Mouse (Mus musculus) CH12.LX (cell line): ENCODE measurements around the gene Naip1. TPM values are rescaled to one million over a fixed set of nuclear protein-coding genes. Genes with fewer than 3 reads are reported as not detected.

Experiments
- DNase-seq: peaks from one replicate; pipeline ENCODE4 v3.0.0-alpha.2; 2013; ENCODE audit errors: extremely low read depth
- H3K27ac ChIP-seq: 2 replicates; pipeline ENCODE4 v1.5.1; 2012; ENCODE audit warnings: low read depth, mild to moderate bottlenecking, control low read depth, moderate library complexity; ENCODE audit not compliant: insufficient read depth
- H3K27me3 ChIP-seq: replicated peaks from 2 replicates; pipeline ENCODE3; 2012; ENCODE audit warnings: inconsistent platforms
- H3K36me3 ChIP-seq, 2 experiments: replicated peaks in 1 of 2; 2 replicates each; pipeline versions ENCODE3 to v1.6.1; 2012; ENCODE audit warnings: inconsistent platforms in 1 of 2, low read length in 1 of 2, mild to moderate bottlenecking in 1 of 2, mixed read lengths in 1 of 2, moderate library complexity in 1 of 2; ENCODE audit not compliant: control insufficient read depth in 1 of 2, insufficient read depth in 1 of 2
- H3K4me1 ChIP-seq, 2 experiments: 2 replicates each; pipeline ENCODE4 v1.6.1; 2012; ENCODE audit warnings: inconsistent platforms in 1 of 2, moderate library complexity in 1 of 2; ENCODE audit not compliant: insufficient read depth in 2 of 2, control insufficient read depth in 1 of 2
- H3K4me2 ChIP-seq: 2 replicates; pipeline ENCODE4 v1.6.1; 2012; ENCODE audit warnings: low read depth, mild to moderate bottlenecking, control low read depth; ENCODE audit not compliant: poor library complexity, insufficient read depth, severe bottlenecking
- H3K4me3 ChIP-seq, 3 experiments: fragments of 150-350 bp in 1 of 3; sonication (generic) in 1 of 3; replicated peaks in 1 of 3; 2 replicates each; pipeline versions ENCODE3 to v1.5.1; 2011 to 2012; ENCODE audit warnings: low read depth in 2 of 3, low read length in 2 of 3, mild to moderate bottlenecking in 2 of 3, moderate library complexity in 2 of 3, control low read depth in 1 of 3, improper control_type of control experiment in 1 of 3, inconsistent platforms in 1 of 3, mixed read lengths in 1 of 3; ENCODE audit not compliant: poor library complexity in 1 of 3
- H3K79me2 ChIP-seq: replicated peaks from 2 replicates; pipeline ENCODE4 v1.6.1; 2012; ENCODE audit warnings: mild to moderate bottlenecking, moderate library complexity; ENCODE audit not compliant: control insufficient read depth, poor library complexity, insufficient read depth, severe bottlenecking; ENCODE audit errors: extremely low read depth
- H3K9ac ChIP-seq: 2 replicates; pipeline ENCODE4 v1.6.1; 2012; ENCODE audit warnings: low read depth, mild to moderate bottlenecking, control low read depth, moderate library complexity; ENCODE audit not compliant: insufficient read depth
- H3K9me3 ChIP-seq: replicated peaks from 2 replicates; pipeline ENCODE3; 2012; ENCODE audit warnings: low read length, inconsistent platforms, mixed read lengths
- MAFK ChIP-seq: IDR thresholded peaks from 2 replicates; pipeline ENCODE4 v1.6.1; 2011; ENCODE audit warnings: low read length, improper control_type of control experiment; ENCODE audit not compliant: insufficient replicate concordance
- TBP ChIP-seq: conservative IDR thresholded peaks from 2 replicates; pipeline ENCODE4 v1.6.1; 2011; ENCODE audit warnings: low read depth, low read length, improper control_type of control experiment
- USF1 ChIP-seq: IDR thresholded peaks from 2 replicates; pipeline ENCODE4 v1.6.1; 2014; ENCODE audit warnings: low read depth, mild to moderate bottlenecking, inconsistent platforms, low read length, improper control_type of control experiment
- ZC3H11A ChIP-seq: IDR thresholded peaks from 2 replicates; pipeline ENCODE4 v1.6.1; 2012; ENCODE audit warnings: low read depth, mild to moderate bottlenecking, inconsistent platforms, low read length, improper control_type of control experiment
- ZMIZ1 ChIP-seq: IDR thresholded peaks from 2 replicates; pipeline ENCODE4 v1.6.1; 2012; ENCODE audit warnings: low read depth, mild to moderate bottlenecking, inconsistent platforms, low read length, improper control_type of control experiment
- ZNF384 ChIP-seq: IDR thresholded peaks from 2 replicates; pipeline ENCODE4 v1.6.1; 2012; ENCODE audit warnings: low read depth, low read length, improper control_type of control experiment, inconsistent platforms
- dilution Hi-C: fragments of 300-500 bp; cut with MboI; formaldehyde crosslinking; loops from 2 replicates; pipeline ENCODE4 v1.14.3; 2020; ENCODE audit warnings: low sequenced_read_pairs; ENCODE audit not compliant: extremely low pct_unique_long_range_greater_than_20kb, extremely low pct_ligation_motif_present
- in situ Hi-C: fragments of 300-500 bp; cut with MboI; formaldehyde crosslinking; loops from 3 replicates; pipeline ENCODE4 v1.14.3; 2019; ENCODE audit warnings: low sequenced_read_pairs, low pct_ligation_motif_present, low pct_unique_long_range_greater_than_20kb, mixed read lengths
- polyA plus RNA-seq: library from polyadenylated mRNA; unstranded; fragments of >175 nt; gene quantifications from 2 replicates; pipeline ENCODE4 v1.2.1, GENCODE M21; 2012; ENCODE audit warnings: low read depth; ENCODE audit not compliant: insufficient read length
- total RNA-seq, 2 experiments: library from RNA; depleted of rRNA; stranded (reverse); fragments of 300-350 nt in 1 of 2; fragments of >200 nt in 1 of 2; gene quantifications; 2 replicates each; pipeline ENCODE4 v1.2.3; 2012 to 2014

The Naip1 gene
- total and polyA plus RNA-seq, 3 experiments = 1.1 to 1.8 (median 1.5) TPM

GRCm38 (mm10) chr13:100490424-100490823, 37.8 kb upstream of the Naip1 start:
- Histone ChIP-seq H3K36me3 (peaks cover 13 to 40% of the 10 kb centered on the region in 2 experiments), H3K4me1 (peaks cover 4 to 24% of the 10 kb centered on the region in 2 experiments; a peak in 3 of 4 replicates), H3K27ac (no peak overlapping the region), H3K79me2 (peaks cover 23% of the 10 kb centered on the region), H3K4me2 (no peak overlapping the region), H3K9ac (no peak overlapping the region), H3K27me3 (no peaks in the 10 kb centered on the region), H3K4me3 (no peak overlapping the region), H3K9me3 (no peaks in the 10 kb centered on the region)
- in situ Hi-C loops (no loop called here), dilution Hi-C loops (no loop called here)
- no peak for TF ChIP-seq ZC3H11A
- peak; percentile 76; the same call in 1 of the 2 replicates for TF ChIP-seq MAFK
- DNase-seq = no peak

- no peaks in the 10 kb centered on the region for H3K4me1 ChIP-seq
- H3K9me3 ChIP-seq = no peaks in the 10 kb centered on the region
- no peak overlapping the region for H3K4me3 ChIP-seq
- no peak for TF ChIP-seq ZNF384
- no peak for TF ChIP-seq USF1
- no peak for TF ChIP-seq ZMIZ1
- no peak overlapping the region for H3K4me2 ChIP-seq
- dilution Hi-C loops (no loop called here), in situ Hi-C loops (no loop called here)
- H3K27me3 ChIP-seq = no peaks in the 10 kb centered on the region
- 0 out of 2 replicates have a peak, but pooled peaks cover 2% of the 10 kb centered on the region for H3K79me2 ChIP-seq
- DNase-seq = no peak
- H3K36me3 ChIP-seq = peaks cover 34 to 76% of the 10 kb centered on the region in 2 experiments
- H3K9ac ChIP-seq = no peak overlapping the region
- no peak overlapping the region for H3K27ac ChIP-seq
These were observed 30.9 kb upstream of the Naip1 start for GRCm38 (mm10) chr13:100483610-100484009.

GRCm38 (mm10) chr13:100463527-100464222, 11.0 kb upstream of the Naip1 start:
- Histone ChIP-seq H3K4me1 (no peaks in the 10 kb centered on the region), H3K4me3 (no peak overlapping the region), H3K9me3 (no peaks in the 10 kb centered on the region), H3K4me2 (no peak overlapping the region), H3K36me3 (peaks cover 17 to 76% of the 10 kb centered on the region in 2 experiments), H3K79me2 (no peaks in the 10 kb centered on the region), H3K27ac (no peak overlapping the region), H3K9ac (no peak overlapping the region), H3K27me3 (no peaks in the 10 kb centered on the region)
- TF ChIP-seq TBP = no peak
- in situ Hi-C loops (no loop called here), dilution Hi-C loops (no loop called here)
- DNase-seq = no peak
